Mouse (Mus musculus) thymus, postnatal 4 days (tissue): ENCODE data around the gene Tbc1d15.
"Not testable (repeated sequence)": the region's sequence is repeated elsewhere in the genome, so short reads cannot be mapped to it uniquely, and the experiment has no call there.

ENCODE experiments used
- DNase-seq: peaks from one replicate; pipeline ENCODE4 v3.0.0; 2021

The Tbc1d15 gene

GRCm38 (mm10) chr10:115241082-115241595 lies 10.1 kb downstream of the Tbc1d15 start:
- DNase-seq = no peak

GRCm38 (mm10) chr10:115237931-115238330 lies 13.3 kb downstream of the Tbc1d15 start:
- DNase-seq = no peak

DNA sequence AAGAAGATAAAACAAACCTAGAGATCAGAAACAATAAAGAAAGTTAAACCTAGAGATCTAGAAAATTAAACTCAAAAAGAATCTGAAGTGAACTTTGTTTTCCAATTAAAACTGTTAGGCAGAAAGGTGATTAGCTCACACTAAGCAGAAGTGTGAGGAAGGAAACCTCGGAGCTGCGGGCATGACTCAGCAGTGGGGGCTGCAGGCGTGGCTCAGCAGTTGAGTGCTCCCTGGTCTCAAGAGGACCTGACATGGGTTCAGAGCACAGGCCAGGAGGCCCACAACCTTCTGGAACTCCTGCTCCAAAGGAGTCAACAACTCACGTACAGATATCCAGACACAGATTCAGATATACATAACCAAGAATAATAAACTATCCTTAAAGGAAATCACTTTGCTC lies 14.5 kb downstream of the Tbc1d15 start:
- peak; percentile 15 for DNase-seq

DNA sequence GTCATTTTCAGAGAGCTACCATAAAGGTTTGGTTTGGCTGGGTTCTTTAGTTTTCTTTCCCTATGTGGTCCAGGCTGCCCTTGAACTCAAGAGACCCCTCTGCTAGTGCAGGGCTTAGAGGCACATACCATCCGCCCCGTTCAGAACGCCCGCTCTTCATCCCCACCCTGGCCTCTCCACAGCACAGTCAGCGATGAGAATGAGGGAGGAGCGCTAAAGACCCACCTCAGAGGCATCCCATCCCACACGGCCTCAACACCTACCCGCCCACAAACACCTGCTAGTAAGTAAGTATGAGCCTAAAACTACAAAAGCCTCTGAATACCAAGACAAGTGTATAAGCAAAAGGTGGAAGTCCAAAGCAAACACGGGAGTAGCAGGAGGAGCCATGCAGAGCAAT lies 15.8 kb downstream of the Tbc1d15 start:
- DNase-seq = peak; percentile 45

- no peak for DNase-seq
Observed at GRCm38 (mm10) chr10:115233798-115234197, 17.5 kb downstream of the Tbc1d15 start.

- no peak for DNase-seq
Observed at GRCm38 (mm10) chr10:115232513-115232912, 18.8 kb downstream of the Tbc1d15 start.

- DNase-seq = no peak
Observed at GRCm38 (mm10) chr10:115229023-115229422, 22.2 kb downstream of the Tbc1d15 start.

GRCm38 (mm10) chr10:115226586-115226985 lies 24.7 kb downstream of the Tbc1d15 start:
- no peak for DNase-seq

- DNase-seq = no peak
Observed at GRCm38 (mm10) chr10:115223845-115224244, 27.4 kb downstream of the Tbc1d15 start.

GRCm38 (mm10) chr10:115212916-115213580 lies 38.2 kb downstream of the Tbc1d15 start:
- DNase-seq = no peak

DNA sequence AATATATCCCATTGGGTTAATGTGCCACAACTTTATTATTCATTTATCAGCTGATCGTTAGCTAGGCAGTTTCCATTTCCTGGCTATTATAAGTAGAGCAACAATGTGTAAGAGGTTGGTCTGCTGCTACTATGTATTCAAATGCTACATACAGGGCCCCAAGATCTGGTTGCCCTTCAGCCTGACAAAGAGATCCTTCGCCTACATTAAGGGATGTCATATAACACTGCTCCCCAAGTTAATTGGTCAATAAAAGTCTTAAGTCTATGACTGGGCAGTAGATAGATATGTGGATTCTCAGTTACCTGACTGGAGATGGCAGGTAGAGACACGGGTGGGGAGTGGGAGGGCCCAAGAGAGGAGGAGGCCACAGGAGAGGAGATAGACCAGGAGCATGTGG lies 45.4 kb downstream of the Tbc1d15 start:
- no peak for DNase-seq

GRCm38 (mm10) chr10:115205284-115205683 lies 46.0 kb downstream of the Tbc1d15 start:
- no peak for DNase-seq

- DNase-seq = no peak
Observed at GRCm38 (mm10) chr10:115191214-115191613, 60.1 kb downstream of the Tbc1d15 start.

- DNase-seq = no peak
Observed at GRCm38 (mm10) chr10:115187390-115187789, 63.9 kb downstream of the Tbc1d15 start.

DNA sequence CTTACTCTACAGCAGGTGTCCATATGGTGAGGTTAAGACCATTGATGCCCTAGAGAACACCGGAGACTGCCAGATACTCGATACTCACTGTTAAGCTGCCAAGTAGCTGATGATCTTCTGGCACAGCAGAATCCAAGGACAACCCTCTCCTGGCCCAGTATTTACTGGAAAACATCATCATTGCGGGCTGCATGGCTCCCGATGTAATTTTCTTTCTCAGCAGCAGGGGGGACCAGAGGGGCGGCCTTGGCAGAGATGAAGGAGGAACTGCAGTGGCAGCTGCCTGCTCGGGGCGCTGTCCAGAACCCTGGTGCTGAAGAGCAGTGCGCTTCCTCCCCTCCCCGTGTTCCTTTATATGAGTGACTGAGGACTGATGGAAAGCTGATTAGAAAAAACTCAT lies 66.6 kb downstream of the Tbc1d15 start, which contains the start of gene Tph2:
Gene Tph2, minus strand, starts transcription at position 326 of the 400 bp plus-strand sequence.
- DNase-seq = peak; percentile 91

- DNase-seq = no peak
Observed at GRCm38 (mm10) chr10:115181034-115181433, 70.2 kb downstream of the Tbc1d15 start.

GRCm38 (mm10) chr10:115178019-115178418 lies 73.2 kb downstream of the Tbc1d15 start:
- not testable (repeated sequence) for DNase-seq

DNA sequence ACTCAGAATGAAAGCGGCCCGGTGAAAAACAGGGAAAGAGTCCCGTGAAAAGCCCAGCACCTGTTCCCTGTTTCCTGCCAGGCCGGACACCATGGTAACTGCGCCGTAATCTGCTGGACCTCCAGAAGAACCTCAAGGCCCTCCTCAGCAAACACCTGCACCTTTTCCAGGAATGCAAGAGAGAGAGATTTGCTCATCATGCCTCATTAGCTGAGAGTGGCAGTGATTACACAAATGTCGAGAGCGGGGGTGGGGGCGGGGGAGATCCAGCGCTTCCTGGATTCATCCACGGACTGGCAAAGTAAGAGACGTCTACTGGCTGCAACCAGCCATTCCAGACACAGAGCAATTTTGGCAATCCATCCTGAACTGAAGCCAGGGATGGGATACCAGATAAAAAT lies 75.7 kb downstream of the Tbc1d15 start:
- DNase-seq = no peak

- no peak for DNase-seq
Observed at GRCm38 (mm10) chr10:115173336-115173735, 77.9 kb downstream of the Tbc1d15 start.

DNA sequence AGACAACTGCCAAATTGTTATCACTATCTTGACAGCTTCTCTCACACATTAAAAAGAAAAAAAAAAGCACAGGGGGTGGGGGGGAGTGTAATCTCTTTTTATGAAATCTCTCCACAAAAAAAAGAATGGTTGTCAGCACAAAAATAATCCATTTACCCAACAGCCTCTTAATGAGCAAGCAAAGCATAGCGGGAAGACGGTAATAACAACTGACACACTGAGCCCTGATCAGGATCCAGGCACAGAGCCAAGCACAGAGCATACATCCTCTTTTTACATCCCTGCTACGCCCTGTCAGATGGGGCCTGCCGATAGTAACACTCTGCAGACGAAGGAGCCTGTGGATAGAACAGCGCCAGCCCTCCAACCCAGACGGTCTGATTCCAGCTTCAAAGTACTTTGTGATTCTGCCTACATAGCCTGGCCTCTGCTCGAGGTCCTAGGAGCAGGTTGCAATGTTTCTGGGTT lies 79.9 kb downstream of the Tbc1d15 start:
- DNase-seq = no peak

DNA sequence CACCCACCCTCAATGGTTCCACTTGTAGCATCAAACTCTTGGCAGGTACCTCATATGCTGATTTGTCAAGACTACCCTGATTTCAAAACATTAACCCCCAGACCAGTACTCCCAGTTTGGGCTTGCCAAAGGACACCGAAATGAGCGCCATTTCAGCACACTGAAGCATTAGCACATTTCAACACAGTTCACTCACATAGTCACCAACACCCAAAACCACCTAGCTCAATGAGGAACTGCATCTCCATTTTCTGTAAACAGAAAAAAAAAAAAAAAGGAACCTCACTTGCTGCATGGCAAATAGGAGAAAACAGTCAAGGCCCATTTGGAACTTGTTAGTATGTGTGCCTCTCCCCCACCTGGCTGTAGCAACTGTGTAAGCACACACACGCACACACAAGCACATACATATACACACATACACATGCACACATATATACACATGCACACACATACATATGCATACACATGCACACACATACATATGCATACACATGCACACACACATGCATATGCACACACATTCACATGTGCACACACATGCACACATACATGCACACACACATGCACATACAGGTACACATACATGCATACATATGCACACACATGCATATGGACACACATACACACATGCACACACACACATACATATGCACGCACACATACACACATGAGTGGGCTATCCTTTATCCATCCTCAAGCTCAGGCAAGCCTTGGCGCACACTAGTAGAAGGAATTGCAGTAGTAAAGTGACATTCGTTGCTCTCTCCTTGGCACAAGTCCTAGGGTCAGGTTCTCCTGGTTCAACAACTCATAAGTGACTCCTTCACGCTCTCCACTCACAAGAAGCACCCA lies 80.5 kb downstream of the Tbc1d15 start:
- DNase-seq = no peak

- no peak for DNase-seq
Observed at GRCm38 (mm10) chr10:115169410-115169809, 81.9 kb downstream of the Tbc1d15 start.

DNA sequence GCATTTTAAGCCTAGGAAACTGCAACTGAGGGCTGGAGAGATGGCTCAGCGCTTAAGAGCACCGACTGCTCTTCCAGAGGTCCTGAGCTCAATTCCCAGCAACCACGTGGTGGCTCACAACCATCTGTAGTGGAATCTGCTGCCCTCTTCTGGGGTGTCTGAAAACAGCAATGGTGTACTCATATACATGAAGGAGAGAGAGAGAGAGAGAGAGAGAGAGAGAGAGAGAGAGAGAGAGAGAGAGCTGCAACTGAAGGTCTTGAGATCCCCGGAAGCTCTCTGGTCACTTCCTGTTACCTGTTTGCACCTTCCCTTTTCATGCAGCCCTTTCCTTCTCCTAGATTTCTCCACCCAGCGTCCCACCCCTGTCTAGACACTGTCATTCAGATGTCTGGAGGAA lies 91.0 kb downstream of the Tbc1d15 start:
- DNase-seq = peak; percentile 11
